Mouse (Mus musculus): Measurements from ENCODE around the gene Tsks. TPM values are rescaled to one million over a fixed set of nuclear protein-coding genes. Genes with fewer than 3 reads are reported as not detected.

The Tsks gene
- polyA plus RNA-seq, 1 experiment from 2014 or later, result not detected

- Histone ChIP-seq H3K27me3 (ENCODE audit: control insufficient read depth, insufficient read depth, low read length) (no peaks in the 10 kb centered on the region), H3K9me3 (replicated peaks; ENCODE audit: control insufficient read depth, low read length) (no peaks in the 10 kb centered on the region), H3K4me2 (peak within 1 kb of the TSS; percentile 64), H3K4me1 (ENCODE audit: control insufficient read depth, insufficient read depth, low read length) (peaks cover 9% of the 10 kb centered on the region; the same call in 1 of the 2 replicates), H3K9ac (ENCODE audit: low read depth, low read length) (peak within 1 kb of the TSS; percentile 23), H3K4me3 (ENCODE audit: low read depth, low read length) (peak within 1 kb of the TSS; percentile 35), H3K27ac (ENCODE audit: low read depth, low read length) (peak within 1 kb of the TSS; percentile 8; the same call in 1 of the 2 replicates), H3K36me3 (ENCODE audit: control insufficient read depth, insufficient read depth, low read length) (peaks cover 32% of the 10 kb centered on the region)
- WGBS (ENCODE audit: insufficient replicate concordance), result 4% methylated on average over 22 of the region's 22 CpGs
- no peak for ATAC-seq (replicated peaks; ENCODE audit: insufficient number of reproducible peaks, low FRiP score, low TSS enrichment)
These were observed 31.5 kb downstream of the Tsks start, which contains the start of gene Cpt1c for GRCm38 (mm10) chr7:44974383-44975116. Gene Cpt1c (minus strand): TSS chr7:44974851.

GRCm38 (mm10) chr7:44975117-44975419, 32.1 kb downstream of the Tsks start:
- Histone ChIP-seq H3K9me3 (replicated peaks; ENCODE audit: control insufficient read depth, low read length) (no peaks in the 10 kb centered on the region), H3K27ac (ENCODE audit: low read depth, low read length) (no peak overlapping the region), H3K27me3 (ENCODE audit: control insufficient read depth, insufficient read depth, low read length) (no peaks in the 10 kb centered on the region), H3K4me1 (ENCODE audit: control insufficient read depth, insufficient read depth, low read length) (peaks cover 9% of the 10 kb centered on the region; the same call in 1 of the 2 replicates), H3K4me2 (peak overlapping the region; percentile 64), H3K36me3 (ENCODE audit: control insufficient read depth, insufficient read depth, low read length) (peaks cover 37% of the 10 kb centered on the region), H3K4me3 (ENCODE audit: low read depth, low read length) (no peak overlapping the region), H3K9ac (ENCODE audit: low read depth, low read length) (no peak overlapping the region)
- 27% methylated on average over 6 of the region's 6 CpGs for WGBS (ENCODE audit: insufficient replicate concordance)
- no peak for ATAC-seq (replicated peaks; ENCODE audit: insufficient number of reproducible peaks, low FRiP score, low TSS enrichment)

- Histone ChIP-seq H3K4me2 (no peak overlapping the region), H3K27ac (ENCODE audit: low read depth, low read length) (no peak overlapping the region), H3K36me3 (ENCODE audit: control insufficient read depth, insufficient read depth, low read length) (peaks cover 59% of the 10 kb centered on the region), H3K4me1 (ENCODE audit: control insufficient read depth, insufficient read depth, low read length) (peaks cover 5% of the 10 kb centered on the region; the same call in 1 of the 2 replicates), H3K4me3 (ENCODE audit: low read depth, low read length) (no peak overlapping the region), H3K9me3 (replicated peaks; ENCODE audit: control insufficient read depth, low read length) (no peaks in the 10 kb centered on the region), H3K27me3 (ENCODE audit: control insufficient read depth, insufficient read depth, low read length) (no peaks in the 10 kb centered on the region), H3K9ac (ENCODE audit: low read depth, low read length) (no peak overlapping the region)
- 91% methylated on average over 3 of the region's 3 CpGs for WGBS (ENCODE audit: insufficient replicate concordance)
- ATAC-seq (replicated peaks; ENCODE audit: insufficient number of reproducible peaks, low FRiP score, low TSS enrichment), result no peak
These were observed 35.3 kb downstream of the Tsks start for GRCm38 (mm10) chr7:44978300-44978699.

- no peak for ATAC-seq (replicated peaks; ENCODE audit: insufficient number of reproducible peaks, low FRiP score, low TSS enrichment)
- Histone ChIP-seq H3K4me3 (ENCODE audit: low read depth, low read length) (no peak overlapping the region), H3K27ac (ENCODE audit: low read depth, low read length) (no peak overlapping the region), H3K4me1 (ENCODE audit: control insufficient read depth, insufficient read depth, low read length) (peaks cover 14% of the 10 kb centered on the region), H3K9ac (ENCODE audit: low read depth, low read length) (no peak overlapping the region), H3K9me3 (replicated peaks; ENCODE audit: control insufficient read depth, low read length) (no peaks in the 10 kb centered on the region), H3K27me3 (ENCODE audit: control insufficient read depth, insufficient read depth, low read length) (no peaks in the 10 kb centered on the region), H3K4me2 (no peak overlapping the region), H3K36me3 (ENCODE audit: control insufficient read depth, insufficient read depth, low read length) (peaks cover 56% of the 10 kb centered on the region)
- 93% methylated on average over 8 of the region's 8 CpGs for WGBS (ENCODE audit: insufficient replicate concordance)
These were observed 38.5 kb downstream of the Tsks start for GRCm38 (mm10) chr7:44981539-44981938.

GRCm38 (mm10) chr7:44983085-44983484, 40.1 kb downstream of the Tsks start:
- ATAC-seq (replicated peaks; ENCODE audit: insufficient number of reproducible peaks, low FRiP score, low TSS enrichment), result no peak
- Histone ChIP-seq H3K4me1 (ENCODE audit: control insufficient read depth, insufficient read depth, low read length) (peaks cover 14% of the 10 kb centered on the region), H3K9me3 (replicated peaks; ENCODE audit: control insufficient read depth, low read length) (no peaks in the 10 kb centered on the region), H3K4me3 (ENCODE audit: low read depth, low read length) (no peak overlapping the region), H3K27me3 (ENCODE audit: control insufficient read depth, insufficient read depth, low read length) (no peaks in the 10 kb centered on the region), H3K27ac (ENCODE audit: low read depth, low read length) (no peak overlapping the region), H3K36me3 (ENCODE audit: control insufficient read depth, insufficient read depth, low read length) (peaks cover 41% of the 10 kb centered on the region), H3K4me2 (peak overlapping the region; percentile 14; the same call in 1 of the 2 replicates), H3K9ac (ENCODE audit: low read depth, low read length) (no peak overlapping the region)
- WGBS (ENCODE audit: insufficient replicate concordance), result 38% methylated on average over 6 of the region's 6 CpGs

GRCm38 (mm10) chr7:44983944-44984832, 41.2 kb downstream of the Tsks start:
- no peak for ATAC-seq (replicated peaks; ENCODE audit: insufficient number of reproducible peaks, low FRiP score, low TSS enrichment)
- H3K27me3 ChIP-seq (ENCODE audit: control insufficient read depth, insufficient read depth, low read length), result no peaks in the 10 kb centered on the region

GRCm38 (mm10) chr7:44984833-44985164, 41.8 kb downstream of the Tsks start:
- Histone ChIP-seq H3K9me3 (replicated peaks; ENCODE audit: control insufficient read depth, low read length) (no peaks in the 10 kb centered on the region), H3K9ac (ENCODE audit: low read depth, low read length) (no peak overlapping the region), H3K4me2 (peak overlapping the region; percentile 76), H3K4me1 (ENCODE audit: control insufficient read depth, insufficient read depth, low read length) (peaks cover 19% of the 10 kb centered on the region), H3K36me3 (ENCODE audit: control insufficient read depth, insufficient read depth, low read length) (peaks cover 25% of the 10 kb centered on the region), H3K27ac (ENCODE audit: low read depth, low read length) (no peak overlapping the region), H3K27me3 (ENCODE audit: control insufficient read depth, insufficient read depth, low read length) (no peaks in the 10 kb centered on the region), H3K4me3 (ENCODE audit: low read depth, low read length) (peak overlapping the region; percentile 100)
- WGBS (ENCODE audit: insufficient replicate concordance), result 33% methylated on average over 3 of the region's 3 CpGs
- no peak for ATAC-seq (replicated peaks; ENCODE audit: insufficient number of reproducible peaks, low FRiP score, low TSS enrichment)

More at GRCm38 (mm10) chr7:44983944-44984832, 41.2 kb downstream of the Tsks start:
- Histone ChIP-seq H3K4me1 (ENCODE audit: control insufficient read depth, insufficient read depth, low read length) (peaks cover 19% of the 10 kb centered on the region), H3K9ac (ENCODE audit: low read depth, low read length) (peak overlapping the region; percentile 39; the same call in 1 of the 2 replicates), H3K36me3 (ENCODE audit: control insufficient read depth, insufficient read depth, low read length) (peaks cover 31% of the 10 kb centered on the region), H3K4me3 (ENCODE audit: low read depth, low read length) (peak overlapping the region; percentile 100; the same call in 1 of the 2 replicates), H3K9me3 (replicated peaks; ENCODE audit: control insufficient read depth, low read length) (no peaks in the 10 kb centered on the region), H3K4me2 (peak overlapping the region; percentile 76), H3K27ac (ENCODE audit: low read depth, low read length) (no peak overlapping the region)
- 81% methylated on average over 7 of the region's 7 CpGs for WGBS (ENCODE audit: insufficient replicate concordance)

- Histone ChIP-seq H3K36me3 (ENCODE audit: control insufficient read depth, insufficient read depth, low read length) (peaks cover 16% of the 10 kb centered on the region), H3K9ac (ENCODE audit: low read depth, low read length) (peak overlapping the region; percentile 100), H3K4me1 (ENCODE audit: control insufficient read depth, insufficient read depth, low read length) (peaks cover 19% of the 10 kb centered on the region), H3K27me3 (ENCODE audit: control insufficient read depth, insufficient read depth, low read length) (no peaks in the 10 kb centered on the region), H3K4me3 (ENCODE audit: low read depth, low read length) (peak overlapping the region; percentile 100), H3K4me2 (peak overlapping the region; percentile 76), H3K27ac (ENCODE audit: low read depth, low read length) (peak overlapping the region; percentile 96), H3K9me3 (replicated peaks; ENCODE audit: control insufficient read depth, low read length) (no peaks in the 10 kb centered on the region)
- peak; percentile 15 for ATAC-seq (replicated peaks; ENCODE audit: insufficient number of reproducible peaks, low FRiP score, low TSS enrichment)
- under 1% methylated on average over 42 of the region's 45 CpGs for WGBS (ENCODE audit: insufficient replicate concordance)
These were observed 42.7 kb downstream of the Tsks start for GRCm38 (mm10) chr7:44985595-44986191.

Measured in heart, embryonic 11.5 days (tissue).